Mouse (Mus musculus) lung, adult 18-20 months (tissue): ENCODE results near the gene Arfip2.
A peak's percentile ranks its signal among the peaks of the same experiment; 100 is the strongest.

Source experiments
- DNase-seq, 2 experiments: peaks; one replicate each; pipeline ENCODE4 v3.0.0; 2022; ENCODE audit warnings: mixed read lengths in 2 of 2

Arfip2 gene

GRCm38 (mm10) chr7:105640233-105640893 lies at the start of gene Arfip2, which contains the start of gene Gm45799:
TSS of gene Arfip2 (minus strand) at chr7:105640416.
TSS of gene Gm45799 (plus strand) at chr7:105640552.
- DNase-seq: peak; percentile 99

GRCm38 (mm10) chr7:105685541-105686197 lies 45.5 kb upstream of the Arfip2 start:
- no peak for DNase-seq

GRCm38 (mm10) chr7:105650639-105651435 lies 10.6 kb upstream of the Arfip2 start, which contains the start of gene Dnhd1:
TSS of gene Dnhd1 (plus strand) at chr7:105650827.
- DNase-seq: peak; percentile 86 to 91

DNA sequence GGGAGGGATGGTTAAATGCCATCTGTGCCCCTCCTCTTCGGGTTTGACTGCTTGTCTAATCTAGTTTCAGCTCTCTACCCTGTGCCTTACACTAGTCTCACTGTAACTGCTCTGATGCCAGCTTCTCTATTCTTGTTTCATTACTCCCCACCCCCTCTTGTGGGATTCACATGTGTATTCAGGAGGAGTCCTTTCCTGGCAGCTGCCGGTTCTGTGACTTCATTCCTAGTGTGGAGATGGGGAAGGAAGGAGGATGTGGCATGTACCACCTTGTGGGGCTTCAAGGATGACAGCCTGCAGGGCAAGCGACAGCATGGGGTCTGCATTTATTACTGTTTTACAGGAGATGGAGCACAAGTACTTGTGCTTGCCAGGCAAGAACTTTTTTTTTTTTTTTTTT lies 1.7 kb upstream of the Arfip2 start:
- DNase-seq: no peak

- DNase-seq: no peak
Observed at GRCm38 (mm10) chr7:105640894-105641255, 659 bp upstream of the Arfip2 start.

- no peak for DNase-seq
Observed at GRCm38 (mm10) chr7:105639756-105640155, 460 bp downstream of the Arfip2 start, which contains the start of gene Timm10b. TSS of gene Timm10b (plus strand) at chr7:105640056.

GRCm38 (mm10) chr7:105639304-105639703 lies 912 bp downstream of the Arfip2 start:
- DNase-seq: no peak

DNA sequence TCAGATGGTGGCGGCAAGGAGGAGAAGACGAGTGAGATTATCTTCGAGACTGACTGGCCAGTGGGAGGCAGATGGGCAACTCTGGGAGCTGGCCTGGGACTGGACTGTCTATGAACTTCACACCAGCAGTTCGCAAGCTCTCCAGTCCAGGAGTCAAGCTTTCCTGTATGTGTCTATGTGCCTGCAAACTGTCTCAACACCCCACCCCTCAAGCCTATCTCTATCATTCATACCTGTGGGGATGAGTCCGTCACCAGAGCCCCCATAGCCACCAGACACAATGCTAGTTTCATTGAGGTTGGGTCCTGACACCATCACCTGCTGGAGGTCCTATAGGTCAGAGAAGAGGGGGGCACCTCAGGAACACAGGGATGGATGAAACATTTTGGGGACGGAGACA lies 1.4 kb downstream of the Arfip2 start:
- no peak for DNase-seq

GRCm38 (mm10) chr7:105635726-105636125 lies 4.5 kb downstream of the Arfip2 start:
- DNase-seq: no peak

GRCm38 (mm10) chr7:105634272-105634920 lies 5.8 kb downstream of the Arfip2 start:
- DNase-seq: no peak

- no peak for DNase-seq
Observed at GRCm38 (mm10) chr7:105633801-105634135, 6.4 kb downstream of the Arfip2 start.

DNA sequence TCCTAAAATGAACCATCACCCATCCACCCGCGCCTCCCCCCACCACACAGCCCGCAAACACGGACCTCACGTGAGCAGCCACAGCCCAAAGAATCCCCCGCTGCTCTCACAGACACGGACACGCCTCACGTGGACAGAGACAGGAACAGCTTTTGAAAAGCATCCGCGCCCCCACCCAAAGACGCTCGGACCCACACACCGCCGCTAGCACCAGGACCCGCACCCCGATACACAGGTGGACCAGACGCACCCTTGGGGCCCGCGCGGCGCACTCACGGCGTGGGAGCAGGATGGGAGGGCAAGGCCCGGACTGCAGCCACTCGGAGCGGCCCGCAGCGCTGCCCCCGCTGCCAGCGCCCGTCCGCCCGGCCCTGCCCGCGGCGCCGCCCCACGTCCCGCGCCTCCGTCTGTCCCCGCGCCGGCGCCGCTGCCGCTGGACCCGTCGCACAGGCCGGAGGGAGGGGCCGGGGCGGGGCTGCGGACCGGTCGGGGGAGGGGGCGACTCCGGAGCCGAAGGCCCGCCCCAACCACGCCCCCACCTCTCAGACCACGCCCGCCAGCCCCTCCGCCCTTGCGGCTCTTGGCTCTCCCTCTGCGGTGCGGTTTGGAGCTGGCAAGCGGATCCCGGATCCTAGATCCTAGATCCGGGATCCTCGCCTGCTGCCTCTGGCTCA lies 7.0 kb downstream of the Arfip2 start, which contains the start of gene Trim3:
TSS of gene Trim3 (minus strand) at position 445 of the 674 bp plus-strand sequence.
- peak; percentile 89 to 93 for DNase-seq

- no peak for DNase-seq
Observed at GRCm38 (mm10) chr7:105632551-105632972, 7.7 kb downstream of the Arfip2 start.

DNA sequence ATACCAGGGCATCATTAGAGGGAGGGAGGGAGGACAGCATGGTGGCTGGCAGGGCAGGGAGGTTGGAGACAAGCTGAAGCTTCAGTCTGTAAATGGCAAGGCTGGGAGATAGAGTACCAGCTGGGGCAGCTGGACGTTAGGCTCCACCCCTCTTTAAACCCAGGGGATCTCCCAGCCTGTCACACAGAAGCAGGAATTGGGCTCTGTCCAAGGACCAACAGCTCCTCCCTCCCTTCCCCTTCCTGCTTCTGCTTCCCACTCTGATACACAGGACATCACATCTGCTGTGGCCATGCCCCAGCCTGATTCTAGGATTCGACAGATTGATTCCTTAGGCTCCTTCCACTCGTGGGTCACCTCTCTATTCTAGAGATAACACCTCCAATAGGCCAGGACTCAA lies 11.6 kb downstream of the Arfip2 start:
- peak; percentile 83 to 88 for DNase-seq

- DNase-seq: peak; percentile 42 to 56
Observed at GRCm38 (mm10) chr7:105625397-105625796, 14.8 kb downstream of the Arfip2 start.

DNA sequence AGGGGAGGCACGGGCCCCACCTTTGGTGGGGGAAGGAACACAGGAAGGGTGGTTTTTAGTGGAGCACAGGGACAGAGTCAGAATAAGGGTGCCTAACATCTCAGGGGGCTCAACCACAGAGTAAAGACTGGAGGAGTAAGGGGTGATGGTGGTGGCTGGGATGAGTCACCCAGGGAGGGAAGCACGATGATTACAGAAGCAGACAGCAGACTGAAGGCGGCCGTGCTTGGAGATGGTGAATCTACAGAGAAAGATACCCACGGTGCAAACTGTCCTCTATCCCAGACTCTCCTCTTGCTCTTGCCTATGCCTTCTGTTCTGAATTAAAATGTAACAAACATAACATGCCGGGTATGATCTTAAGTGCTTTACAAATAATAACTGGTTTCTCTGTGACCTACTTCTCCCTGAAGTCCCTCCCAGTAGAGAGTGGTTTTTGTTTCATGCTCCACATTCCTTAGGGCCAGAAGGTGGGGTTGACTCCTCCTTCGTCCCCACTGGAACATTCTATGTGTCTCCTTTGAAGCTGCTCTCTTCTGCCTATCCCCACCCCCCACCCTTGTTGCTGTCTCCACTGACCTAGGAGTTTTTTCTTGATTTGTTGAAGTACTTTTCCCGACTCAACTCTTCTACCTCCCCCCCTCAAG lies 18.4 kb downstream of the Arfip2 start:
- DNase-seq: peak; percentile 54 to 70

DNA sequence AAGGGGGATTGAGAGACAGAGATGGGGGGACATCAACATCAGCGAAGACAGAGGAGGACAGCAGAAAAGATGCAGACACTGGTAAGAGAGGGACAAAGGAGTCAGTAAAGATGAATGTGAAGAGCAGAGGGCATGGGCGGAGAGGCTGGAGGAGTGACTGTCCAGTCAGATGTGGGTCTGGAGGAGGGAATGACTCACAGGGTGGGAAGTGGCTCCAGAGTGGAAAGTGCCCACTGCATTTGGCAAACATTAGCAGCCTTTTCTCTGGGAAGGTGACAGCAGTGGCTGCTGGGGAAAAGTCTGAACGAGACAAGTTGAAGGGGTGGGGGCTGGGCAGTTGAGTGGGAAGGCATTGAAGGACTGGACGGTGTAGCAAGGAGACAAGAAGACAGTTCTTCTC lies 19.2 kb downstream of the Arfip2 start:
- DNase-seq: peak; percentile 80 to 88

DNA sequence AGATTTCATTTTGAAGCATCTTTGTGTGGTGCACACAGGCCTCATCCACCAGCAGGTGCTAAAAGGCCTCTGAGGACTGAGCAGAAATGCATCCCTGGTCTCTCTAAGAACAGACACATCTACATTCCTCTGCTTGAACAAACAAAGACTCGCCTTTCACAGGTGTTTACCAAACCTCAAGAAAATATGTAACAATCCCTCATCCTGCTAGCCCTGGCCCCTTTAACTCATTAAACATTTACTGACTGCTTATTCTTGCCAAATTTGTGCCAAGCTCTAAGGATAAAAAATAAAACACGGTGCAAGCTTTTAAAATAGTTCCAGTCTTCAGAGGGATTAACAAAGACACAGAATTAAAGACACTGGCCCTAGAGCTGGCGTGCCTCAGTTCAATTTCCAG lies 20.5 kb downstream of the Arfip2 start:
- no peak for DNase-seq

DNA sequence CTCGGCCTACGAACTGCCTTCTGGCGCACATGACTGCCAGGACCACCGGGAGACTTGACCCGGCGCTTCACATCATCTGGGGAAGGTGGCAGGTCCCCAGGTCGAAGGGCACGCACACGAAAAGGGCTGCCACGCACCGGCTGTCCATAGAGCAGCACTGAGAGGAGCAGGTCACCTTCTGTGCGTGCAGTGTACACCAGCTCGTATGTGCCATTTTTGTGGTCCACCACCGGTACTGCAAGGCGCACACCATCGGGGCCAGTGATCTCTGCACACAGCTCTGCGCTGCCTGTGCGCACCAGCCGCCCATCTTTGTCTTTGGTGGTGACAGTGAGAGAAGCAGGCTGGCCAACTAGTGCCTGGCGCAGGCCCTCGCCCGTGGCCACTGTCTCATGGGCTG lies 22.4 kb downstream of the Arfip2 start:
- DNase-seq: no peak

DNA sequence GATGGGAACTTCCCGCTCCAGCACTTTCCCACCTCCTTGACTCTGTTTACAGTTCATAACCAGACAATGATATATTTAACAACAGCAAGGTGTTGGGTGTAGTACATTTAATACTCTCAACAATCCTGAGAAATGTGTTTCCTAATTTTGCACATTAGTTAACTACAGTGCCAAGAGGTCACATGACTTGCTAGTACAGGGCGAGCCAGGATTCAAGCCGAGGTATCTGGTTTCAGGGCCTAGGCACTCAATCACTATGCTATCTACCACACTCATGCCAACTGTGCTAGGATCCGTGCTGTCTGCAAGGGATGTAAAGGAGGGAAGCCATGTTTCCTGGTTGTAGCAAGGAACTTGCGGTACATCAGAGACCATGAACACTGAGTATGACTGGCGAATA lies 23.7 kb downstream of the Arfip2 start:
- peak in 1 of 2 experiments; percentile 51 for DNase-seq

DNA sequence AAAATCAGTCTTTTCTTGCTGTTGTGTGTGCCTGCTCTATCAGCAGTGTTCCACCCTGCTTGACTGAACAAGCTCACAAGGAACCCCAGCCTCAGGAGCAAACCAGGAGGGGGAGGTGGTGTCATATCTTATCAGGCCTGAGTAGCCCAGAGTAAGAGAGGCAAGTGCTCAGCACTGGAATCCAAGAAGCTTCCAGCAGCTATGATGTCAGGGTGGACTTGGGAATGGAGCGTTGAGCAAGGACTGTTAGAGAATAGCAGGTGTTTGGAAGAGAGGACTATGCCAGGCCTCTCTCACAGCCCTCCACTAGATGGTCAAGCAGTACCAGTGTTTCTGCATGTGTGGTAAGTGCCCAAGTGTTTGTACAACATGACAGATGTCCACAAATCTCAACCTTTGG lies 24.5 kb downstream of the Arfip2 start:
- DNase-seq: peak; percentile 36 to 58

DNA sequence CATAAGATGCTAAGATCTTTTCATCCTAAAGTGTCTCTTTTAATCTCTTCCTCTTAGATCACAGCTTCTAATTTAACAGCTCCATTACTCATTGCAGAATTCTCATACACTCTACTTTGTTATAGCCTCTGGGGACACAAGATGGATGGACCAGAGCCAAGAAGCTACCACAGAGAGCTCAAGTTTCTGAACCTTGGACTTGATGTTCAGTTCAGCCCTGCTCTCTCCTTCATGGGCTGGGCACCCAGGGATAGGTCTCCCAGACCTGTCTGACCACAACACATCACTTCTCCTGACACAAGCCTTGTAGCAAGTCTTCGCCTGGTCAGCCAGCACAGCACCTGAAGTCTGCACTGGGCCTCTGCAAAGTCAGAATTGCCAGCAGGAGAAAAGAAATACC lies 25.8 kb downstream of the Arfip2 start:
- no peak for DNase-seq
